Mouse (Mus musculus): Measurements from ENCODE around the gene Rhbg. TPM values are rescaled to one million over a fixed set of nuclear protein-coding genes. Genes with fewer than 3 reads are reported as not detected.
"Not testable (repeated sequence)": the region's sequence is repeated elsewhere in the genome, so short reads cannot be mapped to it uniquely, and the experiment has no call there.

Gene Rhbg
- polyA plus RNA-seq, 1 experiment from 2014 or later: 0.21 TPM

DNA sequence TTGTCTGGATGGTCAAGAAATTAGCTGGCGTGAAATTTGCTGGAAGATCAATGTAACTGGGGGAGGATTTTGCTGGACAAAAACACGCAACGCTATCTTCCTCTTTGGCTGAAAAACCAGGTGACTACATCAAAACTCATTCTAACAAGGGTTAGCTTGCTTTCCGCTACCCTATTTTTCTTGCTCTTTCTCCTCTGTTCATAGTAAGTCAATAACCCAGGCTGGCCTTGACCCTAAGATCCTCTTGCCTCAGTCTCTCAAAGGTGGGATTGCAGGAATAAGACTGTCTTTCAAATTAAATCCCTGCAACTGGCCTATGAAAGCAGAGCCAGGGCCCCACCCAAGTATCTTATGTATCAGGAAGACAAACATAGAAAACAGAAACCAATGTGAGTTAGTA lies 32.6 kb upstream of the Rhbg start, which contains the start of gene Gm38392:
Gene Gm38392, minus strand, starts transcription at position 101 of the 400 bp plus-strand sequence.
- H3K27ac ChIP-seq (replicated peaks; ENCODE audit: low read depth, low read length): no peak within 1 kb of the TSS
- DNase-seq: no peak

GRCm38 (mm10) chr3:88285565-88285895 lies 31.0 kb upstream of the Rhbg start:
- not testable (repeated sequence) for H3K4me2 ChIP-seq (ENCODE audit: low read length); H3K27me3 ChIP-seq (ENCODE audit: control insufficient read depth, insufficient read depth, low read length); H3K36me3 ChIP-seq (ENCODE audit: control insufficient read depth, insufficient read depth, low read length); H3K4me1 ChIP-seq (ENCODE audit: control insufficient read depth, insufficient read depth, low read length); ATAC-seq (ENCODE audit: low FRiP score, low TSS enrichment); H3K4me3 ChIP-seq (replicated peaks; ENCODE audit: low read depth, low read length); H3K9me3 ChIP-seq (ENCODE audit: control insufficient read depth, low read length); H3K9ac ChIP-seq (replicated peaks; ENCODE audit: low read length); H3K27ac ChIP-seq (replicated peaks; ENCODE audit: low read depth, low read length); DNase-seq
- no CpG with 5 or more reads among the region's 2 CpGs for WGBS

More for the DNA sequence above, 32.6 kb upstream of the Rhbg start, which contains the start of gene Gm38392:
- 97% methylated on average over 4 of the region's 4 CpGs for WGBS
- no peaks in the 10 kb centered on the region for H3K27me3 ChIP-seq (ENCODE audit: control insufficient read depth, insufficient read depth, low read length)
- H3K9ac ChIP-seq (replicated peaks; ENCODE audit: low read length): no peak within 1 kb of the TSS
- H3K4me1 ChIP-seq (ENCODE audit: control insufficient read depth, insufficient read depth, low read length): no peaks in the 10 kb centered on the region
- H3K36me3 ChIP-seq (ENCODE audit: control insufficient read depth, insufficient read depth, low read length): no peaks in the 10 kb centered on the region
- ATAC-seq (ENCODE audit: low FRiP score, low TSS enrichment): no peak
- H3K4me2 ChIP-seq (ENCODE audit: low read length): no peak within 1 kb of the TSS
- no peak within 1 kb of the TSS for H3K4me3 ChIP-seq (replicated peaks; ENCODE audit: low read depth, low read length)
- H3K9me3 ChIP-seq (ENCODE audit: control insufficient read depth, low read length): no peaks in the 10 kb centered on the region

DNA sequence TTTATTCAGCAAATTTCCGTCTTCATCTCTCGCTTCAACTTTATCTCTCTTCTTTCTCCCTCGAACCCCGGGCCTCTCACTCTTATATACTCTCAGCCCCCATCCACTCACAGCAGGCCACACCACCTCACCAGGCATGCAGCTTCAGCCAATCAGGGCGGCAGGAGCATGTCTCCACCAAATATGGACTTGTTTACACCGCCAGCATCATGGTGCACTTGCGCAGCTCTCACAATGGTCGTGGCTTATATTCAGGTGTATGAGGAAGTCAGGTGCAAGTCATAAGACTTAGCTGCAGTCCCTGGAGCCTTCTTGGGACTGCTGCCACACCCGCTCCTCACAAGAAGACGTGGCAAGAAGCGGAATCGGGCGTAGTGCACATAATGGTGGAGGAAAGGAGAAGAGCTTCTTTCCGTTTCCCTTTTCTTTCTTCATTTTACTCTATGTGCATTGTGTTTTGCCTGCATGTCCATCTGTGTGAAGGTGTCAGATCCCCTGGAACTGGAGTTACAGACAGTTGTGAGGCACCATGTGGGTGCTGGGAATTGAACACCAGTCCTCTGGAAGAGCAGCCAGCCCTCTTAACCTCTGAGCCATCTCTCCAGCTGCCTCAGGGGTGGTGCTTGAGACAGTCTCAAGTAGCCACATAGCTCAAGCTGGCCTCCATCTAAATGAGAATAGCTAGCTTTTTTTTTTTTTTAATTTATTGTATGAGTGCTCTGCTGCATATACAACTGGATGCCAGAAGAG lies 30.5 kb upstream of the Rhbg start:
- H3K9ac ChIP-seq (replicated peaks; ENCODE audit: low read length); H3K4me2 ChIP-seq (ENCODE audit: low read length); H3K4me3 ChIP-seq (replicated peaks; ENCODE audit: low read depth, low read length); H3K36me3 ChIP-seq (ENCODE audit: control insufficient read depth, insufficient read depth, low read length); DNase-seq; H3K9me3 ChIP-seq (ENCODE audit: control insufficient read depth, low read length); H3K27ac ChIP-seq (replicated peaks; ENCODE audit: low read depth, low read length); H3K4me1 ChIP-seq (ENCODE audit: control insufficient read depth, insufficient read depth, low read length); ATAC-seq (ENCODE audit: low FRiP score, low TSS enrichment); H3K27me3 ChIP-seq (ENCODE audit: control insufficient read depth, insufficient read depth, low read length): not testable (repeated sequence)
- 96% methylated on average over 14 of the region's 14 CpGs for WGBS

DNA sequence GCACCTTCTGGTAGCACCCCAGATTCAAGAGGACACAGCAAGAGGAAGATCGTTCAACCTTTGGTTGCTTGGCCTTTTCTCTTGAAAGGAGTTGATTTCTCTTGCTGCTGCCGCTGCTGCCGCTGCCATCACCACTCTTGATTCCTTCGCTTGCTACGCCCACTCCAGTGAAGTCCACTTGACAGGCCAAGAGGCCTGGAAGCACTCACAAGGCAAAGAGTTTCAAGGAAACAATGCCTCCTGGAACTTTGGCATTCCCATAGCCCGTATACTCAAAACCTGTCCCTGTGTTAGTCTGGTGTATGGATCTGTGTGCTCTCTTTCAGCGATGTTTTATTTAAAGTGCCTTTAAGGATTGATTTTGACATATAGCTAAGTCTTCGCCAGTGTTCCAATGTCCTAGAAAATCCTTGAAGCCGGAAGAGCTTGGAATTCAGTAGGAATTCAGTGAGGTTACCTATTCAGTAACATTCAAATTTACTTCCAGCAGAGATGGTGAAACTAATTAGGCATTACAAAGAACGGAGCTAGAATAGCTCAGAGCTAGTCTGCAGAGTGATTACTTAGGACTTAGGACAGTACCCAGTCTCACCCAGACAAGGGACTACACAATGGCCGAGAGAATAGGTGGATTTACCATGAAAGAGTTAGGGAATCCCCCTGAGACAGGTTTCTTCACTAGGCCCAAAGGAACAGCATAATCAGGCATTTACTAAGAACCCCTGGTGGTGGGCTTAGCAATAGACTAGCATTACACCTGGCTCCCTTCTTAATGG lies 26.8 kb upstream of the Rhbg start:
- 60% methylated on average over 11 of the region's 11 CpGs for WGBS
- DNase-seq; H3K27ac ChIP-seq (replicated peaks; ENCODE audit: low read depth, low read length); H3K27me3 ChIP-seq (ENCODE audit: control insufficient read depth, insufficient read depth, low read length); H3K4me3 ChIP-seq (replicated peaks; ENCODE audit: low read depth, low read length); H3K4me2 ChIP-seq (ENCODE audit: low read length); H3K36me3 ChIP-seq (ENCODE audit: control insufficient read depth, insufficient read depth, low read length); ATAC-seq (ENCODE audit: low FRiP score, low TSS enrichment); H3K9ac ChIP-seq (replicated peaks; ENCODE audit: low read length); H3K9me3 ChIP-seq (ENCODE audit: control insufficient read depth, low read length); H3K4me1 ChIP-seq (ENCODE audit: control insufficient read depth, insufficient read depth, low read length): not testable (repeated sequence)

DNA sequence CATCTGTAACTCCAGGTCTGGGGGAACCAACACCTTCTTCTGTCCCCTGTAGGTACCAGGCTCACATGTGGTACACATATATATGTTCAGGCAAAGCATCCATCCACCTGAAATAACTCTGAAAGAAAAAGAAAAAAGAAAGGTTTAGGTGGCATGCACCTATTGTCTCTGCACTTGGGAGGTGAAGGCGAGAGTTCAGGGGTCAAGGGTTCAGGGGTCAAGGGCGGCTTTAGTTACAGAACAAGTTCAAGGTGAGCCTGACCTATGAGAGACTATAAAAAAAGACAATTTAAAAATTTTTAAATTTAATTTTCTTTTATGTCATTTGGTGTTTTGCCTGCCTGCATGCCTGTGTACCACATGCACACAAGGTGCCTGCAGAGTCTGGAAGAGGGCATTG lies 25.5 kb upstream of the Rhbg start:
- 95% methylated on average over 2 of the region's 2 CpGs for WGBS
- no peak overlapping the region for H3K4me3 ChIP-seq (replicated peaks; ENCODE audit: low read depth, low read length)
- no peaks in the 10 kb centered on the region for H3K36me3 ChIP-seq (ENCODE audit: control insufficient read depth, insufficient read depth, low read length)
- ATAC-seq (ENCODE audit: low FRiP score, low TSS enrichment) (no peak), DNase-seq (no peak)
- H3K27me3 ChIP-seq (ENCODE audit: control insufficient read depth, insufficient read depth, low read length): no peaks in the 10 kb centered on the region
- no peaks in the 10 kb centered on the region for H3K4me1 ChIP-seq (ENCODE audit: control insufficient read depth, insufficient read depth, low read length)
- H3K4me2 ChIP-seq (ENCODE audit: low read length): no peak overlapping the region
- no peaks in the 10 kb centered on the region for H3K9me3 ChIP-seq (ENCODE audit: control insufficient read depth, low read length)
- no peak overlapping the region for H3K27ac ChIP-seq (replicated peaks; ENCODE audit: low read depth, low read length)
- H3K9ac ChIP-seq (replicated peaks; ENCODE audit: low read length): no peak overlapping the region

- Histone ChIP-seq H3K4me3 (replicated peaks; ENCODE audit: low read depth, low read length) (no peak overlapping the region), H3K36me3 (ENCODE audit: control insufficient read depth, insufficient read depth, low read length) (no peaks in the 10 kb centered on the region), H3K9me3 (ENCODE audit: control insufficient read depth, low read length) (no peaks in the 10 kb centered on the region), H3K9ac (replicated peaks; ENCODE audit: low read length) (no peak overlapping the region), H3K4me1 (ENCODE audit: control insufficient read depth, insufficient read depth, low read length) (no peaks in the 10 kb centered on the region), H3K27ac (replicated peaks; ENCODE audit: low read depth, low read length) (no peak overlapping the region), H3K4me2 (ENCODE audit: low read length) (no peak overlapping the region), H3K27me3 (ENCODE audit: control insufficient read depth, insufficient read depth, low read length) (no peaks in the 10 kb centered on the region)
- DNase-seq (peak; percentile 49), ATAC-seq (ENCODE audit: low FRiP score, low TSS enrichment) (no peak)
- 58% methylated on average over 7 of the region's 7 CpGs for WGBS
Observed at GRCm38 (mm10) chr3:88276529-88277143, 22.1 kb upstream of the Rhbg start.

GRCm38 (mm10) chr3:88276121-88276520 lies 21.6 kb upstream of the Rhbg start:
- Histone ChIP-seq H3K4me2 (ENCODE audit: low read length) (no peak overlapping the region), H3K27me3 (ENCODE audit: control insufficient read depth, insufficient read depth, low read length) (no peaks in the 10 kb centered on the region), H3K36me3 (ENCODE audit: control insufficient read depth, insufficient read depth, low read length) (no peaks in the 10 kb centered on the region), H3K4me3 (replicated peaks; ENCODE audit: low read depth, low read length) (no peak overlapping the region), H3K9ac (replicated peaks; ENCODE audit: low read length) (no peak overlapping the region), H3K27ac (replicated peaks; ENCODE audit: low read depth, low read length) (no peak overlapping the region), H3K9me3 (ENCODE audit: control insufficient read depth, low read length) (no peaks in the 10 kb centered on the region), H3K4me1 (ENCODE audit: control insufficient read depth, insufficient read depth, low read length) (no peaks in the 10 kb centered on the region)
- ATAC-seq (ENCODE audit: low FRiP score, low TSS enrichment): no peak
- 92% methylated on average over 2 of the region's 2 CpGs for WGBS
- DNase-seq: no peak

DNA sequence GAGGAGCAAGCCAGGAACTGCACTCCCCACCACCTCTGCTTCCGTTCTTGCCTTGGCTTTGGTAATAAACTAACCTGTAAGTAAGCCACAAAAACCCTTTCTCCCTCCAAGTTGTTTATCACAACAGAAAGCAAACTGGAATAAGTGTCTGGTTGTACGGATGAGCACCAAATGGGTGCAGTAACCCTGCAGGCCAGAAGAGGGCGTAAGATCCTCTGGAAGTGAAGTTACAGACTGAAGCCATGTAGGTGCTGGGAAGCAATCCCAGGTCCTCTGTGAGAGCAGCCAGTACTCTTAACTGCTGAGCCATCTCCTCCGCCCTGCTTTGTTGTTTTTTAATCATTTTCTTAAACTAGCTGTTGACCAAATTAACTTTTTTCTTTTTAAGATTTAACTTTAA lies 19.5 kb upstream of the Rhbg start:
- no peak overlapping the region for H3K9ac ChIP-seq (replicated peaks; ENCODE audit: low read length)
- H3K9me3 ChIP-seq (ENCODE audit: control insufficient read depth, low read length): no peaks in the 10 kb centered on the region
- no peaks in the 10 kb centered on the region for H3K4me1 ChIP-seq (ENCODE audit: control insufficient read depth, insufficient read depth, low read length)
- 96% methylated on average over 4 of the region's 4 CpGs for WGBS
- H3K27me3 ChIP-seq (ENCODE audit: control insufficient read depth, insufficient read depth, low read length): no peaks in the 10 kb centered on the region
- H3K27ac ChIP-seq (replicated peaks; ENCODE audit: low read depth, low read length): no peak overlapping the region
- H3K4me3 ChIP-seq (replicated peaks; ENCODE audit: low read depth, low read length): no peak overlapping the region
- no peak overlapping the region for H3K4me2 ChIP-seq (ENCODE audit: low read length)
- ATAC-seq (ENCODE audit: low FRiP score, low TSS enrichment) (no peak), DNase-seq (no peak)
- no peaks in the 10 kb centered on the region for H3K36me3 ChIP-seq (ENCODE audit: control insufficient read depth, insufficient read depth, low read length)

All from midbrain, embryonic 14.5 days (tissue).